ENCODE assay signal across 21 mouse cellular contexts in genomic region chr5:147626944-147627343, GRCm38 (mm10).
A peak's percentile ranks its signal among the peaks of the same experiment; 100 is the strongest.
DNase-seq lines count a peak whose midpoint lies in the region; ATAC-seq and TF ChIP-seq lines count a peak whose summit lies in the region.
"Had no signal": no experiment of that assay in that cellular context is flagged by ENCODE, and none has a peak within 500 bp of the region (broad histone marks: within the 10 kb centered on the region; RNA-seq: fewer than 3 reads in every experiment).

No protein-coding gene starts in this region.

- no peak overlapping the region for H3K4me2 ChIP-seq in heart, embryonic 12.5 days
- H3K4me2 ChIP-seq: embryonic facial prominence, embryonic 12.5 days; liver, embryonic 12.5 days; lung, embryonic 14.5 days; neural tube, embryonic 12.5 days had no signal

- peaks cover 12% of the 10 kb centered on the region for H3K4me1 ChIP-seq in heart, embryonic 12.5 days (replicated peaks)
- H3K4me1 ChIP-seq: embryonic facial prominence, embryonic 12.5 days; limb, embryonic 10.5 days; liver, embryonic 12.5 days; neural tube, embryonic 12.5 days had no signal

- no peak overlapping the region for H3K27ac ChIP-seq in heart, embryonic 12.5 days (ENCODE audit: poor library complexity, severe bottlenecking)
- H3K27ac ChIP-seq: embryonic facial prominence, embryonic 12.5 days; kidney, postnatal 0 days; limb, embryonic 10.5 days; liver, embryonic 12.5 days; macrophage; neural tube, embryonic 12.5 days had no signal

- H3K9ac ChIP-seq in heart, embryonic 12.5 days = no peak overlapping the region
- H3K9ac ChIP-seq: embryonic facial prominence, embryonic 12.5 days; liver, embryonic 12.5 days; lung, embryonic 14.5 days; neural tube, embryonic 12.5 days had no signal

- intact Hi-C loops in left cerebral cortex, postnatal 14 days (cut with DNase I) = no loop called here

- WGBS in heart, embryonic 12.5 days = 44% methylated on average over 2 of the region's 2 CpGs

- no peak overlapping the region for H3K4me3 ChIP-seq in heart, embryonic 12.5 days
- H3K4me3 ChIP-seq: embryonic facial prominence, embryonic 12.5 days; limb, embryonic 10.5 days; liver, embryonic 12.5 days; neural tube, embryonic 12.5 days had no signal

- no peaks in the 10 kb centered on the region for H3K27me3 ChIP-seq in heart, embryonic 12.5 days (replicated peaks)
- H3K27me3 ChIP-seq: embryonic facial prominence, embryonic 12.5 days; liver, embryonic 12.5 days; neural tube, embryonic 12.5 days had no signal

- no peak for TF ChIP-seq POLR2A in brain, embryonic 14.5 days (IDR thresholded peaks at IDR 0.05; ENCODE audit: borderline replicate concordance, extremely low read depth, insufficient read depth, insufficient read length, poor library complexity, severe bottlenecking)

- peaks cover 9% of the 10 kb centered on the region; the same call in 1 of the 2 replicates for H3K9me3 ChIP-seq in heart, embryonic 12.5 days (replicated peaks)
- H3K9me3 ChIP-seq: embryonic facial prominence, embryonic 12.5 days; limb, embryonic 10.5 days; neural tube, embryonic 12.5 days had no signal

- DNase-seq in frontal cortex, postnatal 25 days (ENCODE audit: low spot score in 2 of 2) = no peak
- peak; percentile 22 to 52 for DNase-seq in left cerebral cortex, postnatal 14 days (ENCODE audit: low spot score in 2 of 2)
- DNase-seq in left cerebral cortex, adult 8-10 months (ENCODE audit: low spot score in 2 of 2) = no peak
- peak; percentile 69 for DNase-seq in brain, embryonic 14.5 days (ENCODE audit: low read depth)
- peak; percentile 7 to 26 for DNase-seq in layer of hippocampus, postnatal 14 days (ENCODE audit: low spot score in 2 of 2)
- no peak for DNase-seq in urinary bladder, postnatal 36 days (ENCODE audit: low spot score in 2 of 2)
- DNase-seq: adrenal gland, adult 2 months; cerebellum, adult 2 months; heart, adult 11 months; heart, postnatal 4 days; kidney, adult 11 months; lung, embryonic 14.5 days; spleen, adult 18-20 months had no signal

- peaks cover 10% of the 10 kb centered on the region for H3K36me3 ChIP-seq in heart, embryonic 12.5 days
- H3K36me3 ChIP-seq: embryonic facial prominence, embryonic 12.5 days; limb, embryonic 10.5 days; liver, embryonic 12.5 days; neural tube, embryonic 12.5 days had no signal

- no peak for TF ChIP-seq CTCF in brain, embryonic 14.5 days (IDR thresholded peaks at IDR 0.05; ENCODE audit: borderline replicate concordance, extremely low read depth, insufficient read depth, insufficient read length)

- ATAC-seq in frontal cortex, adult (ENCODE audit: low TSS enrichment) = peak; percentile 41; the same call in 1 of the 2 replicates
- ATAC-seq in heart, embryonic 12.5 days (ENCODE audit: insufficient number of reproducible peaks, low FRiP score) = no peak
- ATAC-seq: liver, embryonic 12.5 days had no signal

Comparison
In these comparisons a context has a peak if more than half of its experiments do, and no peak if none do; other contexts are left out.
1. DNase-seq: peak in left cerebral cortex, postnatal 14 days (2 of 2), brain, embryonic 14.5 days (single experiment) and layer of hippocampus, postnatal 14 days (2 of 2); none in frontal cortex, postnatal 25 days (0 of 2), left cerebral cortex, adult 8-10 months (0 of 2) and urinary bladder, postnatal 36 days (0 of 2).